Mouse (Mus musculus) gastrocnemius, postnatal 10 days (tissue): ENCODE data around the gene Stk39. TPM values are rescaled to one million over a fixed set of nuclear protein-coding genes. Genes with fewer than 3 reads are reported as not detected.

Source experiments
- DNase-seq: peaks from one replicate; pipeline ENCODE4 v3.0.0; 2021; ENCODE audit warnings: mixed read lengths
- long read RNA-seq, 2 experiments: library from polyadenylated mRNA; stranded (forward); transcript quantifications; one replicate each; pipeline ENCODE4 v2.0.0; 2021
- total RNA-seq, 2 experiments: library from RNA; stranded (reverse); gene quantifications; 2 replicates each; pipeline ENCODE4 v1.2.3; 2021

The Stk39 gene
- 10 to 100 TPM; 15.0 to 17.6 TPM for total RNA-seq
- long read RNA-seq, experiment 1, transcript Stk39-201 (18 exons, 3,536 nt) = major isoform, 30 of 39 reads
- long read RNA-seq, experiment 1, partial matches to known transcripts = 1 of 39 reads
- long read RNA-seq, experiment 1, other reads (novel, unspliced or antisense) = 8 of 39 reads
- long read RNA-seq, experiment 2, transcript Stk39-201 (18 exons, 3,536 nt) = major isoform, 13 of 16 reads
- long read RNA-seq, experiment 2, partial matches to known transcripts = 0 of 16 reads
- long read RNA-seq, experiment 2, other reads (novel, unspliced or antisense) = 3 of 16 reads

- peak; percentile 83 for DNase-seq
These were observed at the start of gene Stk39 for GRCm38 (mm10) chr2:68471759-68472550. TSS of gene Stk39 (minus strand) at chr2:68472268.

GRCm38 (mm10) chr2:68515409-68515808 lies 43.3 kb upstream of the Stk39 start:
- DNase-seq = no peak

GRCm38 (mm10) chr2:68503202-68503601 lies 31.1 kb upstream of the Stk39 start:
- no peak for DNase-seq

DNA sequence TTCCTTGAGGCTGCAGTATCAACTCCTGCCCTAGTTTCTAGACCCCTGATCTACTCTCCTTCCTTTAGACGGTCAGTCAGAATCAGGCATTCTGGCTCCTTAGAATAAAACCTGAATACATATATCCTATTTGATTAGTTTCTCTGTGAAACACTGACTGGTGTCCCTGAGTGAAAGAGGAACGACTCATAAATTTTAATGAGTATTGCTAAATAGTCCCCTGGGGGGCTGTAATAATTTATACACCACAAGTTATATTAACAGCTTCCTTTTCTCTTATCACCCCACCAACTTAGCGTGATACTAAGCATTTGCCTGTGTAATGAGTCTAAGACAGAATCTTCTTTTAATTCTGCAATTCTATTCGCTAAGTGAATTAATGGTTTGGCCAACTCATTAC lies 30.7 kb upstream of the Stk39 start:
- DNase-seq = no peak

- DNase-seq = no peak
These were observed 30.2 kb upstream of the Stk39 start for GRCm38 (mm10) chr2:68502236-68502635.

GRCm38 (mm10) chr2:68486275-68486674 lies 14.2 kb upstream of the Stk39 start:
- no peak for DNase-seq

DNA sequence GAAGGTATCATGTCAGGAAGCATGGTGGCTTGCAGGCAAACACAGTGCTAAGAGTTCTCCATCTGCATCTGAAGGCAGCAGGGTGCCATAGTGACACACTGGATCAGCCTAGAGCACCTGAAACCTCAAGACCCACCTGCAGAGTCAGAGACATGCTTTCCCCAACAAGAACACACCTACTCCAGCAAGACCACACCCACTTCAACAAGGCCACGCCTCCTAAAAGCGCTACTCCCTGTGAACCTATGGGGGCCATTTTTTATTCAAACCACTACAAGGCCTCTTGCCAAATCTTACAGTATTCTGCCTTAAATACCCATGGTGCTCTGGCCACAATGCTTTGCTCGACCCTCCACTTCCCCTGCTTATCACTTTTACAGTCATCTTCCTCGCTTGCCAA lies 13.1 kb upstream of the Stk39 start:
- no peak for DNase-seq

- DNase-seq = no peak
These were observed 10.8 kb upstream of the Stk39 start for GRCm38 (mm10) chr2:68482896-68483295.

- DNase-seq = no peak
These were observed 7.8 kb upstream of the Stk39 start for GRCm38 (mm10) chr2:68479823-68480222.

- no peak for DNase-seq
These were observed 853 bp upstream of the Stk39 start for GRCm38 (mm10) chr2:68472921-68473320.

- no peak for DNase-seq
These were observed 463 bp upstream of the Stk39 start for GRCm38 (mm10) chr2:68472551-68472910.

DNA sequence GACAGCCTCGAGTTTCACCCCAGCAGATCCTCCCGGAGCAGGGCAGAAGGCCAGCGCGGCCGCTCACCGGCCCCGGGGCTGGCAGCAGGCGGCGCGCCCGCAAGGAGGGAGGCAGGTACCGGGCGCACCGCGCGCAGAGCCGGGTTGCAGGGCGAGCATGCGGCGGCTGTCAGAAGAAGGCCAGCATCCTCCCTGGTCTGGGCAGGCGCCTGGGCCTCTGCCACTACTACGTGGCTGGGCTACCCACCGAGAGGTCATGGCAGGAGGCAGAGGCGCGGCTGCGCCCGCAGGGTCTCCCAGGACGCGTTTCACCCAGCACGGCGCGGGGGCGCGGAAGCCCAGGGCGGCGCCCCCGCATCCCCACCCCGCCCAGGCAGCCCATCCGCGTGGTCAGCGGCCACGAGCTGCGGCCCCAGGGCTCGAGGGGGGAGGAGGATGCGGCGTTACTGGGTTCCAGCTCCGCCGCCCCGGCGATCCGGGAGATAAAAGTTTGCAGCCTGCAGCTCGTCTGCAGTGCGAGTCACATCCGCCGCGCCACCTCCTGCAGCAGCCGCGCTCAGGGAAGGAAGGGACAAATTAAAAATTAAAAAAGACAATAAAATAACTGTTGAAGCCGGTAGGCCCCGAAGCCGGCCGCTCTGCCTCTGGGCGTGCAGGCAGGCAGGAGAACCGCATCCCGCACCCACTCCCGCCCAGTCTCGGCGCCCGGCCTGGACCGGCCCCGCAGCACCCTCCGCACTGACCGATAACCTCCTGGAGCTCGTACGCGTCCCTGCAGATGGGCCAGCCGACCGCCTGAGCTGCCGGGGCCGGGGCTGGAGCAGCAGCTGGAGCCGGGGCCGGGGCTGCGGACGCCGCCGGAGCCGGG lies 943 bp downstream of the Stk39 start:
- peak; percentile 62 for DNase-seq

DNA sequence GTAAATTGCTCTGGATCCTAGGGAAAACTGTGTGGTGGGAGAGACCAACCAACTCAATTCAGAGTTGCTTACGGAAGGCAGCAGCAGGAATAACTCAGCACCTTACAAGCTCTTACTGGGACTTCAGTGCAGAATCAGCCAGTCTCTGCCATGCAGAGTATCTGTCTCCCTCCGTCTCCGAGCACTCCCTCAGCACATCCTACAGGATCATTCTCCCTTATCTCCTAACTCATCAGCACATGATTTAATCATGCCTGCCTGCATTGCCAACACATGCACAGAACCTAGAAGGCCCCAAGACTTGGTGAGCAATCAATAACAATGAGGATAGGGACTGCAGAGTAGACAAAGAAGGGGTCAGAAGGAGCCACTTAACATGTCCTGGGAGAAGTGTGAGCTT lies 2.6 kb downstream of the Stk39 start:
- DNase-seq = no peak

- no peak for DNase-seq
These were observed 3.4 kb downstream of the Stk39 start for GRCm38 (mm10) chr2:68468698-68469097.

- no peak for DNase-seq
These were observed 3.8 kb downstream of the Stk39 start for GRCm38 (mm10) chr2:68468259-68468658.

- DNase-seq = no peak
These were observed 4.7 kb downstream of the Stk39 start for GRCm38 (mm10) chr2:68467085-68467978.

DNA sequence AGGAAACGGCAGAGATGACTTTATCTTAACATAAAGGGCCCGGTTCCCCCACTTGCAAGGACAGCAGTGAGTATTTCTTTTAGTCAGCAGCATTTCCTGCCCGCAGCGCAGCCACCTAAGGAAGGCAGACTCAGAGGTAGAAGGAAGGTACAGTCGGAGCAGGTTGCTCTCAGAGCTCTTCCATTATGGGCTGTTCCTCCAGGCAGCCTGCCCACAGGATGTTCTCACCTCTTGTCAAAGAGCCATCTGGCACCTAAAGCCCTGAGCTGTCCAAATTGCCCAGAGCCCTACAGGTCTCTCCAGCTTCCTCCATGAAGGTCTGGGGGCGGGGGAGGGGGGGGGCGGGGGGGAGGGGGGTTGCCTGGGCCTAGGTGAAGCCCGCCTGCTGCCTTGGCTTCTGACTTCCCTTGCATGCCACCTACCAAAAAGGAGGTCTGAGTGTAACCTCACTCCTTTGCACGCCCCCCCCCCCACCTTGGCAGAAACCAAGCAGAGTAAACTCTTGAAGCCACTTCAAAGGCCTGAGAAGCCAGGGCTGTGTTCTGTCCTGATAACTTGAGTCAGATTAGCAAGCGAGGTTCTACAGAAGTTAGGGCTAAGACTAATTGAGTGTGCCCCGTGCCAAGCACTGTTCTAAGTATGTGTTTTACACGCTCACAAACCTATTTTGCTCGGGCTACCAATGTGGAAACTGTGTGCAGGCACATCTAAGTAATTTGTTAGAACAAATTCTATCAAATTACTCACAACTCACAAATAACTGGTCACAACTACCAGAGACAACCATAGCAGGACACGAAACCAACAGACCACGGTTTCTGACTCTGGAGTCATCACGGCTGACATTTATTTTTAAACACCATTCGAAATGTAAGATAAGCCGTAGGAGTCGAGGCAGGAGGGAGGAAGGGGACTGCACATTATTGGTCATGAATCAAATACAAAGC lies 5.7 kb downstream of the Stk39 start:
- peak; percentile 34 for DNase-seq

- DNase-seq = no peak
These were observed 6.6 kb downstream of the Stk39 start for GRCm38 (mm10) chr2:68465266-68466123.

DNA sequence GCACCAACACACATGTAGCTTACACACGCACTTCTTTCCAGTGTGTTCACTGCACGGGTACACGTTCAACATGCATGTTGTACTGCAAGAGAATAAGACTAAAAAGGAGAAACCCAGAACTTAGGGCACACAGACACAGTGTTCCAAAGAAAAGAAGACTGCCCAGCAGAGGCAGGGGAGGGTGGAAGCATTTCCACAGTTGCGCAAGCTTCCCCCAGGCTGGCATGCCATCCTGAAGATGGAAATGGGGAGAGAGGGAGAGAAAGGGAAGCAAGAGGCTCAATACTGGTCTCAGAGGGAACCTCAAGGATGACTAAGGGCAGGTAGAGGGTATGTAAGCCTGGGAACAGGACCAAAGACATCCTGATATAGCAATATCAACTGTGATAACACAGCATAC lies 7.6 kb downstream of the Stk39 start:
- no peak for DNase-seq

GRCm38 (mm10) chr2:68463801-68464200 lies 8.3 kb downstream of the Stk39 start:
- DNase-seq = no peak
